Mouse (Mus musculus): ENCODE data around the gene Stt3b.

DNA sequence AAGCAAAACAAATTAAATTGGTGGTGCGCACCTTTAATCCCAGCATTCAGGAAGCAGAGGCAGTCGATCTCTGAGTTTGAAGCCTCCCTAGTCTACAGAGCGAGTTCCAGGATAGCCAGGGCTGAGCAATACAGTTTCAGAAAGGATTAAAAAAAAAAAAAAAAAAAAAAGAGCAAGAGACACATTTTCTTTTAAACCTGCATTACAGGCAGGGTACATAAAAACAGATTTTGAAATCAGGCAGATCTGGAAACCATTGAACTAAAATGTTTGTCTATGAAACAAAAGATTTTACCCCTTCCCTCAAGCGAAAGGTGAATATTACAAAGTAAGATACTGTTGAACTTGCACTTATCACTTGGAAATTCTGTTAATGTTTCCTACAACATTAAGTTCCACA lies 6.1 kb downstream of the Stt3b start:
- TF ChIP-seq CTCF (IDR thresholded peaks at IDR 0.05; ENCODE audit: control insufficient read depth, insufficient read depth, insufficient replicate concordance, low read depth, low read length), result no peak
- TF ChIP-seq POLR2A (IDR thresholded peaks at IDR 0.05; ENCODE audit: control insufficient read depth, low read depth, low read length), result no peak
